Mouse (Mus musculus) heart, embryonic 12.5 days (tissue): Measurements from ENCODE around the gene Lypd1. TPM values are rescaled to one million over a fixed set of nuclear protein-coding genes. Genes with fewer than 3 reads are reported as not detected.

Experiments used
- ATAC-seq: fragments of 200-750 bp; cut with Nextera tagmentation; 2 replicates; pipeline ENCODE4 v1.8.0; 2017; ENCODE audit warnings: moderate TSS enrichment, moderate library complexity; ENCODE audit not compliant: insufficient number of reproducible peaks, low FRiP score
- H3K27ac ChIP-seq: fragments of 300-500 bp; sonication (generic); 2 replicates; pipeline ENCODE4 v1.5.1; 2016; ENCODE audit warnings: mild to moderate bottlenecking, moderate library complexity; ENCODE audit not compliant: poor library complexity, severe bottlenecking
- H3K27me3 ChIP-seq: fragments of 300-500 bp; sonication (generic); replicated peaks from 2 replicates; pipeline ENCODE4 v1.6.1; 2016; ENCODE audit warnings: mild to moderate bottlenecking, moderate library complexity
- H3K36me3 ChIP-seq: fragments of 300-500 bp; sonication (generic); 2 replicates; pipeline ENCODE4 v1.6.1; 2016; ENCODE audit warnings: mild to moderate bottlenecking, moderate library complexity
- H3K4me1 ChIP-seq: fragments of 300-500 bp; sonication (generic); replicated peaks from 2 replicates; pipeline ENCODE4 v1.6.1; 2016; ENCODE audit warnings: mild to moderate bottlenecking
- H3K4me2 ChIP-seq: fragments of 300-500 bp; sonication (generic); 2 replicates; pipeline ENCODE4 v1.6.1; 2016; ENCODE audit warnings: mild to moderate bottlenecking, moderate library complexity
- H3K4me3 ChIP-seq: fragments of 300-500 bp; sonication (generic); 2 replicates; pipeline ENCODE4 v1.5.1; 2016; ENCODE audit warnings: mild to moderate bottlenecking
- H3K9ac ChIP-seq: fragments of 300-500 bp; sonication (generic); 2 replicates; pipeline ENCODE4 v1.6.1; 2016; ENCODE audit warnings: mild to moderate bottlenecking, moderate library complexity
- H3K9me3 ChIP-seq: fragments of 300-500 bp; sonication (generic); replicated peaks from 2 replicates; pipeline ENCODE4 v1.6.1; 2016; ENCODE audit warnings: mild to moderate bottlenecking, moderate library complexity
- WGBS: fragments of 180-500 bp; shearing (Covaris S2); methylation state at CpG from one replicate; pipeline ENCODE4 v1.1.7; 2016; 5-methylcytosine and 5-hydroxymethylcytosine counted together
- polyA plus RNA-seq: library from polyadenylated mRNA; unstranded; fragments of >200 nt; fragmentation: Nextera tagmentation; extraction: Ambion mirVana; gene quantifications from 2 replicates; pipeline ENCODE4 v1.2.1, GENCODE M21; 2016

Gene Lypd1
- polyA plus RNA-seq, result 0.59 and 1.8 TPM in 2 replicates

- no peaks in the 10 kb centered on the region for H3K9me3 ChIP-seq
- no peaks in the 10 kb centered on the region for H3K36me3 ChIP-seq
- peak within 1 kb of the TSS; percentile 59; the same call in 1 of the 2 replicates for H3K9ac ChIP-seq
- H3K27me3 ChIP-seq, result peaks cover 42% of the 10 kb centered on the region
- peak within 1 kb of the TSS; percentile 83 for H3K4me2 ChIP-seq
- H3K4me3 ChIP-seq, result peak within 1 kb of the TSS; percentile 54
- H3K27ac ChIP-seq, result no peak within 1 kb of the TSS
- no peak for ATAC-seq
- WGBS, result 6% methylated on average over 30 of the region's 30 CpGs
- H3K4me1 ChIP-seq, result peaks cover 23% of the 10 kb centered on the region
Measured at GRCm38 (mm10) chr1:125912601-125913600, at the start of gene Lypd1. Gene Lypd1 (minus strand): TSS chr1:125913101.

- no peak overlapping the region for H3K4me2 ChIP-seq
- H3K4me3 ChIP-seq, result no peak overlapping the region
- H3K27ac ChIP-seq, result no peak overlapping the region
- no peaks in the 10 kb centered on the region for H3K9me3 ChIP-seq
- 52% methylated on average over 3 of the region's 3 CpGs for WGBS
- H3K4me1 ChIP-seq, result no peaks in the 10 kb centered on the region
- H3K27me3 ChIP-seq, result no peaks in the 10 kb centered on the region
- no peaks in the 10 kb centered on the region for H3K36me3 ChIP-seq
- no peak for ATAC-seq
- H3K9ac ChIP-seq, result no peak overlapping the region
Measured at GRCm38 (mm10) chr1:125951026-125951425, 38.1 kb upstream of the Lypd1 start.

GRCm38 (mm10) chr1:125949076-125949475, 36.2 kb upstream of the Lypd1 start:
- Histone ChIP-seq H3K27me3 (no peaks in the 10 kb centered on the region), H3K9me3 (no peaks in the 10 kb centered on the region), H3K4me2 (no peak overlapping the region), H3K36me3 (no peaks in the 10 kb centered on the region), H3K9ac (no peak overlapping the region), H3K27ac (no peak overlapping the region), H3K4me1 (no peaks in the 10 kb centered on the region), H3K4me3 (no peak overlapping the region)
- ATAC-seq, result no peak
- 74% methylated on average over 6 of the region's 6 CpGs for WGBS

- ATAC-seq, result no peak
- H3K4me1 ChIP-seq, result no peaks in the 10 kb centered on the region
- H3K4me3 ChIP-seq, result no peak overlapping the region
- H3K9me3 ChIP-seq, result no peaks in the 10 kb centered on the region
- no peak overlapping the region for H3K9ac ChIP-seq
- no peaks in the 10 kb centered on the region for H3K36me3 ChIP-seq
- WGBS, result 75% methylated on average over 9 of the region's 9 CpGs
- no peak overlapping the region for H3K27ac ChIP-seq
- no peak overlapping the region for H3K4me2 ChIP-seq
- no peaks in the 10 kb centered on the region for H3K27me3 ChIP-seq
Measured at GRCm38 (mm10) chr1:125945136-125945535, 32.2 kb upstream of the Lypd1 start.

GRCm38 (mm10) chr1:125943305-125943704, 30.4 kb upstream of the Lypd1 start:
- Histone ChIP-seq H3K4me2 (no peak overlapping the region), H3K27me3 (no peaks in the 10 kb centered on the region), H3K36me3 (no peaks in the 10 kb centered on the region), H3K4me1 (no peaks in the 10 kb centered on the region), H3K27ac (no peak overlapping the region), H3K9me3 (no peaks in the 10 kb centered on the region), H3K9ac (no peak overlapping the region), H3K4me3 (no peak overlapping the region)
- ATAC-seq, result no peak
- WGBS, result 79% methylated on average over 1 of the region's 1 CpGs

GRCm38 (mm10) chr1:125925486-125925885, 12.6 kb upstream of the Lypd1 start:
- H3K4me2 ChIP-seq, result no peak overlapping the region
- WGBS, result 93% methylated on average over 10 of the region's 10 CpGs
- H3K9me3 ChIP-seq, result 0 out of 2 replicates have a peak, but pooled peaks cover 3% of the 10 kb centered on the region
- H3K9ac ChIP-seq, result no peak overlapping the region
- ATAC-seq, result no peak
- H3K27ac ChIP-seq, result no peak overlapping the region
- no peak overlapping the region for H3K4me3 ChIP-seq
- H3K36me3 ChIP-seq, result no peaks in the 10 kb centered on the region
- H3K27me3 ChIP-seq, result no peaks in the 10 kb centered on the region
- H3K4me1 ChIP-seq, result no peaks in the 10 kb centered on the region

- Histone ChIP-seq H3K9ac (no peak overlapping the region), H3K36me3 (no peaks in the 10 kb centered on the region), H3K4me2 (no peak overlapping the region), H3K27ac (no peak overlapping the region), H3K4me1 (no peaks in the 10 kb centered on the region), H3K9me3 (0 out of 2 replicates have a peak, but pooled peaks cover 6% of the 10 kb centered on the region), H3K4me3 (no peak overlapping the region), H3K27me3 (no peaks in the 10 kb centered on the region)
- ATAC-seq, result no peak
- 76% methylated on average over 2 of the region's 2 CpGs for WGBS
Measured at GRCm38 (mm10) chr1:125923062-125923461, 10.2 kb upstream of the Lypd1 start.

- Histone ChIP-seq H3K4me1 (no peaks in the 10 kb centered on the region), H3K27ac (no peak overlapping the region), H3K9me3 (0 out of 2 replicates have a peak, but pooled peaks cover 6% of the 10 kb centered on the region), H3K9ac (no peak overlapping the region), H3K27me3 (peaks cover 4% of the 10 kb centered on the region), H3K4me3 (no peak overlapping the region), H3K36me3 (no peaks in the 10 kb centered on the region), H3K4me2 (no peak overlapping the region)
- WGBS, result 89% methylated on average over 3 of the region's 3 CpGs
- ATAC-seq, result no peak
Measured at GRCm38 (mm10) chr1:125920696-125921095, 7.8 kb upstream of the Lypd1 start.

GRCm38 (mm10) chr1:125911901-125912445, 928 bp downstream of the Lypd1 start:
- H3K27me3 ChIP-seq, result peaks cover 42% of the 10 kb centered on the region
- ATAC-seq, result peak; percentile 72
- H3K9ac ChIP-seq, result peak overlapping the region; percentile 59; the same call in 1 of the 2 replicates
- peak overlapping the region; percentile 83 for H3K4me2 ChIP-seq
- H3K9me3 ChIP-seq, result no peaks in the 10 kb centered on the region
- peaks cover 23% of the 10 kb centered on the region for H3K4me1 ChIP-seq
- under 1% methylated on average over 43 of the region's 43 CpGs for WGBS
- no peak overlapping the region for H3K27ac ChIP-seq
- H3K36me3 ChIP-seq, result no peaks in the 10 kb centered on the region
- peak overlapping the region; percentile 54 for H3K4me3 ChIP-seq

GRCm38 (mm10) chr1:125911337-125911900, 1.5 kb downstream of the Lypd1 start:
- WGBS, result under 1% methylated on average over 35 of the region's 35 CpGs
- Histone ChIP-seq H3K27ac (no peak overlapping the region), H3K4me1 (peaks cover 23% of the 10 kb centered on the region), H3K4me3 (peak overlapping the region; percentile 54), H3K27me3 (peaks cover 42% of the 10 kb centered on the region), H3K9ac (peak overlapping the region; percentile 59), H3K4me2 (peak overlapping the region; percentile 83), H3K36me3 (no peaks in the 10 kb centered on the region), H3K9me3 (no peaks in the 10 kb centered on the region)
- ATAC-seq, result peak; percentile 60; the same call in 1 of the 2 replicates

GRCm38 (mm10) chr1:125910871-125911265, 2.0 kb downstream of the Lypd1 start:
- no peak overlapping the region for H3K27ac ChIP-seq
- peak overlapping the region; percentile 54 for H3K4me3 ChIP-seq
- no peaks in the 10 kb centered on the region for H3K9me3 ChIP-seq
- peaks cover 38% of the 10 kb centered on the region for H3K27me3 ChIP-seq
- ATAC-seq, result no peak
- peaks cover 23% of the 10 kb centered on the region for H3K4me1 ChIP-seq
- 6% methylated on average over 9 of the region's 9 CpGs for WGBS
- H3K36me3 ChIP-seq, result no peaks in the 10 kb centered on the region
- peak overlapping the region; percentile 83 for H3K4me2 ChIP-seq
- no peak overlapping the region for H3K9ac ChIP-seq
